Mouse (Mus musculus) spleen, adult 2 months (tissue): Measurements from ENCODE around the gene L3mbtl4.

Source experiments
- CTCF ChIP-seq: fragments of 200-500 bp; IDR thresholded peaks from 2 replicates; pipeline ENCODE4 v1.5.1; 2011; ENCODE audit warnings: mild to moderate bottlenecking, inconsistent platforms; ENCODE audit not compliant: insufficient read depth, insufficient read length, insufficient replicate concordance; ENCODE audit errors: extremely low read depth
- POLR2A ChIP-seq: fragments of 200-500 bp; IDR thresholded peaks from 2 replicates; pipeline ENCODE4 v1.6.1; 2011; ENCODE audit warnings: low read depth, low read length, inconsistent platforms

DNA sequence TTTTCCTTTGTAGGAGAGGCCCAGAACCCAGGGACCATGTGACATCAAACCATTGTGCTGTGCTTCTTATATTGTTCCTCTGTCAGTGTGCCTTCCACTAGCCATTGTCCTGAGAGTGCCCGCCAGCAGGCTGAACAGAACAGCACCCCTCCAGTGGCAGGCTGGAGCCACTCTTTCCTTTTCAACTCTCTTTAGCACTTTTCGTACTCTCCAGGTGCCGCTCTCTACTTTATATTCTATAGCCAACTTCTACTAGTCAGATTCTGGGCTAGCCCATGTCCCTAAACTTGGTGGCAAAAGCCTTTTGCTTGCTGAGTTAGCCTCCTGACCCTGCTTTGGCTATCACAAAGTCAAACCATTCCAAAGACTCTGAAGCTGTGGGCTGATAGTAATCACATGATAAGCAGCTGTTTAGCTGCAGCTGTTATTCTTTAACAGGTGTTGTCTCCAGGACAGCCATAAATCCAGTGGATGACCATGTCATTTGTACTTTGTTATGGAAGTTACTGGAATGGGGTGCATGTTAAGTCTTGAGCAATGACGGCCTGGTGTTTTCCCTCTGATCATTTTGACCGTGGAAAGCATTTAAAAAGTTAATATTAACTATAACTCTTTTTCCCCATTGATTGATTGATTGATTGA, 38.8 kb downstream of the L3mbtl4 start:
- no peak for TF ChIP-seq CTCF
- TF ChIP-seq POLR2A: no peak
